Mouse (Mus musculus) thymus, postnatal 10 days (tissue): ENCODE measurements around the gene Dag1.
"Not testable (repeated sequence)": the region's sequence is repeated elsewhere in the genome, so short reads cannot be mapped to it uniquely, and the experiment has no call there.

Source experiments
- DNase-seq, 2 experiments: peaks; one replicate each; pipeline ENCODE4 v3.0.0; 2021; ENCODE audit warnings: low spot score in 2 of 2

Gene Dag1

DNA sequence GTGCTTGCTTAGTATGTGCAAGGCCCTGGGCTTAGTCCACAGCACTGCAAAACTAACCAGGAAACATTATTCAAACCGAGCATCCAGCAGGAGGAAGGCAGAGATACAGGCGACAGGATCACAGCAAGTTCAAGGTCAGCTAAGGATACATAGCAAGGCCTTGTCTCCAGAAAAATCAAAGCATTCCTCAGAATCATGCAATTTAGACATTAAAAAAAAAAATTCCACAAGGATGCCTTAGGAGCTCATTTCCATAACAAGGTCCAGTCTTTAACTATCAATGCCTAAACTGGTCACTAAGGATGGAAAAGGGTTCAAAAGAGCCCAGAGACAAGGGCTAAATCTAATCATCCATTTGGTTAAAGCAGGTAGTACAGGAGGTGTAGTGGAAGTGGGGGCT is 38.6 kb downstream of the Dag1 start:
- no peak for DNase-seq

GRCm38 (mm10) chr9:108223633-108224032 is 40.1 kb downstream of the Dag1 start:
- DNase-seq: no peak

- no peak for DNase-seq
Measured at GRCm38 (mm10) chr9:108221566-108221965, 42.2 kb downstream of the Dag1 start.

GRCm38 (mm10) chr9:108220380-108220774 is 43.4 kb downstream of the Dag1 start:
- DNase-seq: no peak

DNA sequence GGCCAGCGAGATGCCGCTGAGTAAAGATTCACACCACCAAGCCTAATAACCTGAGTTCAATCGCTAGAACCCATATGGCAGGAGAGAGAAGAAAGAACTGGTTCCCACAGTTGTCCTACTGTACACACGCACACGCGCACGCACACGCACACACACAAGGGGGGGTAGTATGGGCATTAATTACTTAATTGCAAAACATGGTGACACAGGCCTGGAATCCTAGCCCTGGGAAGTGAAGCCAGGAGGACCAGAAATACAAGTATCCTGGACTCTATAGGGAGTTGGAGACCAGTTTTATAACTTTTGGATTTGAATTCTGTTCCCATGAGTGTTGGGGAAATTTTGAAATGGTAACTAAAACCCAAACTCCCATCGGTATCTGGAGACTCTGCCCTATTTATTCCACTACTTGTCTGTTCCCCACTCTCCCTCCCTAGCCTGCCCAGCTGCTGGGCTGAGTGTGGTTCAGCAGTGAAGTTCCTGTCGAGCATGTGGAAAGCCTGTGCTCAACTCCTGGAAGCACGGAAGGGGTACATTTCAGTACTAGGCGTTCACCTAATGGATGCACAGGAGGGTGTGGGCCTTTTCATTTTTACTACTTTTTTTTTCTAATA is 43.9 kb downstream of the Dag1 start:
- DNase-seq: no peak

DNA sequence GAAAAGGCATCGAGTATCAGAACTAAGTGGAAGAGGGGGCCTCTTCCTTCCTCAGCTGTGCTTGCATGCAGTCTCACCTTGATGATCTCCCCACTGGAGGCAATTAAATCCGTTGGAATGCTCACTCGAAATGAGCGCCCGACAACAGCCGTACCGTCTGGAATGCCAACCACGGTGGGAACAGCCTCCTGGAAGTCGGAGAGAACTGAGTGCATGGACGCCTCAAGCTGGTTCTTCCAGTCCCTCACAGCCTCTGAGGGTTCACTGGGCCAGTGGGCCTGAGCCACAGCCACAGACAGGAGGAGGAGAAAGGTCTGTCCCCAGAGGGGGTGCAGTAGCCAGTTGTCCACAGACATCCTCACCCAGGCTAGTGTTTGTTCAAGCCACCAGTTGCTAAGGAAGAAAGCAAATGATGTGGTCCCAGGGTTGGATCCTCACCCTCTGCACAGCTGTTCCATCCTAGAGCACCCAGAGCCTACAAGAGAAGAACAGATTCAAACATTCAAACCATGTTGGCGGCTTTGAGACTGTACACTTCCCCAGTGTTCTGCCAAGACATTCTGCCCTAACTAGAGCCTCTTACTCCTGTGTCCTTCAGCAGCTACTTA is 45.7 kb downstream of the Dag1 start:
- DNase-seq: no peak

- DNase-seq: no peak
Measured at GRCm38 (mm10) chr9:108217406-108217805, 46.4 kb downstream of the Dag1 start.

- no peak for DNase-seq
Measured at GRCm38 (mm10) chr9:108213105-108213504, 50.7 kb downstream of the Dag1 start.

- no peak for DNase-seq
Measured at GRCm38 (mm10) chr9:108212426-108212825, 51.3 kb downstream of the Dag1 start.

- no peak for DNase-seq
Measured at GRCm38 (mm10) chr9:108205571-108205901, 58.2 kb downstream of the Dag1 start.

GRCm38 (mm10) chr9:108204884-108205570 is 58.7 kb downstream of the Dag1 start:
- DNase-seq: no peak

DNA sequence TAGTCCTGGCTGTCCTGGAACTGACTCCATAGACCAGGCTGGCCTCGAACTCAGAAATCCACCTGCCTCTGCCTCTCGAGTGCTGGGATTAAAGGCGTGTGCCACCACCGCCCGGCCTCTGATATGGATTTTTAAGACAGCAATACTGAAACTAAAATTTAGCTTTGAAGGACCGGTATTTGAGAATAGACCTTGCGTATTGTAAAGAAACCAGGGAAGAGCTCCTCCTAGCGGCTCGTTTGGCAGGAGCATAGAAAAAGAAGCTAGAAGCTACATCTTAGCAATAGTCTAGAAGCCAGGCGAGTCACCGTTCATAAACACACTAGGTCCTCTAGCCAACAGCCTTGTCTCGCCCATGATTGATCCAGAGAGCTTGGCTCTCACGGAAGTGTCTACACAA is 60.7 kb downstream of the Dag1 start:
- DNase-seq: peak; percentile 62 to 81

DNA sequence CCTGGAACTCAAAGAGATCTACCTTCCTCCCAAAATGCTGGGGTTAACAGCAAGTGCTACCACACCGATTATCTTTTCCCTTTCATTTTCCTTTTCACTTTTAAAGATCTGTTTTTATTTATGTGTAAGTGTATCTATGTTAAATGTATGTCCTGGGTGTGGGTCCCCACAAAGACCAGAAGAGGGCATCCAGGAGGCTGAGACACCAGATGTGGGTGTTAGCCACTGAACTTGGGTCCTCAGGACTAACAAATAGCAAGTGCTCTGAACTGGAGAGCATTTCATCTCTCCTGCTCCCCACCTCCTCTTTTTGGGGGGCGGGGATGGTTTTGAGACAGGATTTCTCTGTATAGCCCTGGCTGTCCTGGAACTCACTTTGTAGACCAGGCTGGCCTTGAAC is 61.6 kb downstream of the Dag1 start:
- DNase-seq: no peak

GRCm38 (mm10) chr9:108201160-108201559 is 62.6 kb downstream of the Dag1 start:
- DNase-seq: peak; percentile 91 to 94

DNA sequence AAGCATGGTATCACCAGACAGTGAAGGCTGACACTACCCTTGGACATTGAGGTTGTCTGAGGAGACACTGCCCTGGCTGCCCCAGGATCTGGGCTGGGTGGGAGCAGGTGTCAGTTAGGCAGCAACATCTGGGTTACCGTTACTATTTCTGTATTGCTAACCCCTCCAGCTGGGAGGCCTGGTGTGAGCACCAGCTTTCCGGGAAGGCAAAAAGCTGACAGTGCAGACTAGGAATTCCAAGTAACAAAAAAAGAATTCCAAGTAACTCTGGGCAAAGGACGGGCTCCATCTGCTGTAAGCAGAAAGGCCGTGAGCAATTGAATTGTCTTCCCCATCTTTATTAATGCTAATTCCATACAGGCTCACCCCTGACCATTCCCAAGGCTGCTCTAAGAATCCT is 65.1 kb downstream of the Dag1 start:
- no peak for DNase-seq

DNA sequence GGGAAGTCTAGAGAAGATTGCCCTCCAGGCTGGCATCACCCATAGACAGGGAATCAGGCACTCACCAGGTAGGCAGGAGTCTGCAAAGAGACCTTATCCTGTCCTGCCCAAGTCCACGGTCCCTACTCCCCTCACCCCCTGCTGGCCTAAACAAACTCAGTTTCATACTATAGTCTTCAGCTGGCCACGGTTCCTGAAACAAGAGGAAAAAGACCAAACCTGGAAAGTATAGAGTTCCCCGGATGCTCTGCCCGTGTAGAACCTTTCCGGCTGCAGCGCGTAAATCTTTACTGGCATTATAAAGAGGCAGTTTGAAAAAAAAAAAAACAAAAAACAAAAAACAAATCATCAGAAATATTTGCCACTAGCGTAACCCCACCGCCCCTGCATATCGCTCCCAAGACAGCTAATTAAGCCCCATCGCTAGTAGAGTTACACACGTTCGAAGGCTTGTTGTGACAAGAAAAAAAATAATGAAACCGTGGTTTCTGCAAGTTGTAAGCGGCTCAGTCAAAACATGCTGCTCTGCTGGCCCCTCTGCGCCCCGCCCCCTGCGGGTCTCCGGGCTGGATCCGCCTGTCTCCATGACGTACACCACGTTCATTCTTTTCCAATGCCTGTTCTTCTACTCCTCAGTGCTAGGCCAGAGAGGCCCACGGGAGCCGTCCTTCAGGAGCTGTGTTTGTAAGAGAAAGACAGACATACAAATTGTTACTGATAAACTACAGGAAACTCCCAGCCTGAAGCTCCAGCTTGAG is 66.7 kb downstream of the Dag1 start:
- DNase-seq: no peak

- not testable (repeated sequence) for DNase-seq
Measured at GRCm38 (mm10) chr9:108196222-108196621, 67.5 kb downstream of the Dag1 start.

DNA sequence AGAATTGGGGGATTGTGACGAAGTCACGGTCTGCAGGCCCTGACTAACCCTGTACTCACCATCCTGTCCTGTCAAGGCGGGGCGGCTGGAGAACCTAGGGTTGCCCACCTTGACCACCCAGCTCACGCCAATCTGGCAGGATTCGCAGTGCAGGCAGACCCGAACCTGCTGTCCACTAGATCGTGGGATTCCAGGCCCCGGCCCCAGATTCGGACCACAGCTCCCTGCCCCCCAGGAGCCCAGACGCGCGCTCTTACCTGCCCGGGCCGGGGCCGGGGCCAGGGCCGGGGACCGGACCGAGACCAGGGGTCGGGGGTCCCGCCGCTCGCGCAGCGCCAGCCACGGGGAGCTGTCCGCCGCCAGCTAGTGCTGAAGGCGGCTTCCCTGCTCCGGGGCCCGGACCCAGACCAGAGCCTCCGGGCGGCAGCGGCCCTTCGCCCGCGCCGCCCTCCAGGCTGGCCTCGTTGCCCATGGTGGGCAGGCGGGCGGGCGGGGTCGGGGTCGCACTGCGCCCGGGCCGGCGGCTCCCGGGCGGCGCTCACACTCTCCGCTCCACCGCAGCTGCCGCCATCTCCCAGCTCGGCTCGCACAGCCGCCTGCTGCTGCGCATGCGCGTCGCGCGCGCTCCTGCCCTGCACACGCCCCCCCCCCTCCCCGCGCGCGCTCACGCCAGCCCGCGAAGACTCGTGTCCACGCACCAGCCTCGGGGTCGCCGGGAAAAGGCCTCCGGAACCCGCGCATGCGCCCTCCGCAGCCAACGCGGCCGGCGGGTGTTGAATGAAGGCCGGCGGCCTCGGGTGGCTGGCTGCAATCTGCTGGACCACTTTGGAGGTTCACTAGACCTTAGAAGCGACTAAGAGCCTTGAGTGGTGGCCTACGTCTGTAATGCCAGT is 73.7 kb downstream of the Dag1 start, which contains the start of gene Bsn:
Bsn (minus strand) TSS at position 598 of the 893 bp plus-strand sequence.
- DNase-seq: peak in 1 of 2 experiments; percentile 70

GRCm38 (mm10) chr9:108189488-108189786 is 74.3 kb downstream of the Dag1 start:
- no peak for DNase-seq

DNA sequence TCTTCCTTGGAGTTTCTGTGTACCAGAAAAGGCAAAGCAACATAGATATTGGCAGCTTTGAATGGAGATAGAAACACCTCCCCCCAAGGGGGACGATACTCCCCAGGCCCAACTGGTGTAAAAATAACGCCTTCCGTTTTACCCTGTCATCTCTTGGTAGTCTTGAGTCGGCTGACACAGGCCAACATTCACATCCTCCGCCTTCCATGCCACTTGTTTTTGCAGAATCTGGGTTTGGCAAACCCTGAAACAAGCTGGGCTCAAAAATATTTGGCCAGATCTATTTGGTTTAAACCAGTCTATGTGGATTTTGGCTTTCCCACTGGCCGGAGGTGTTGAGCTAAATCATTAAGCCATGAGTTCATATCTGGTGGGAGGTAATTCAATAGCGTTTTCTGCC is 74.7 kb downstream of the Dag1 start:
- DNase-seq: no peak

DNA sequence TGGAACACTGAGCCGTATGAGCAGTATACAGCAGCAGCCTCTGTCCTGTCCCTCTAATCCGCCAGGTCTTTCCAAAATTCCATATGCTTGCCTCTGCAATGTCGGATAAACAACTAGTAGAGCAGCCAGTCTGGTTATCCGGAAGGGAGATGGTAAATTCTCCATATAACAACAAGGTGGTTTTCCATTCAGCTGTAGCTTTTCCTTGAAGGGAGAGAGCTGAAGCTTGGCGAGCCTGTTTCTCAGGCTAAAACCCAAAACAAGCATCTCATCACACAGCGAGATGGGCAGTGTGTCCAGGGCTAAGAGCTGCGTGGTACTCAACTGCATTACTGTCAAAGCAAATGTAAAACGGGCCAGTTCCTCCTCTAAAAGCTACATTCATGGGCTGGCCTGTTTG is 75.2 kb downstream of the Dag1 start:
- no peak for DNase-seq

GRCm38 (mm10) chr9:108187616-108188015 is 76.1 kb downstream of the Dag1 start:
- DNase-seq: no peak
